In genomic region chr12:39048958-39049357, GRCm38 (mm10) we compare ENCODE assay signal across 9 mouse cellular contexts.
DNase-seq lines count a peak whose midpoint lies in the region; ATAC-seq and TF ChIP-seq lines count a peak whose summit lies in the region.
"Had no signal": no experiment of that assay in that cellular context is flagged by ENCODE, and none has a peak within 500 bp of the region (broad histone marks: within the 10 kb centered on the region; RNA-seq: fewer than 3 reads in every experiment).

No protein-coding gene starts in this region.

- no peak overlapping the region for H3K9ac ChIP-seq in heart, adult 2 months (ENCODE audit: low read depth, low read length)
- H3K9ac ChIP-seq in heart, embryonic 11.5 days (ENCODE audit: low read depth, low read length): no peak overlapping the region
- H3K9ac ChIP-seq in lung, postnatal 0 days (replicated peaks; ENCODE audit: low read depth): no peak overlapping the region
- H3K9ac ChIP-seq in stomach, postnatal 0 days (ENCODE audit: low read length): no peak overlapping the region
- no peak overlapping the region for H3K9ac ChIP-seq in midbrain, embryonic 11.5 days (ENCODE audit: low read length)

- no peak overlapping the region for H3K4me2 ChIP-seq in heart, embryonic 11.5 days
- no peak overlapping the region for H3K4me2 ChIP-seq in lung, postnatal 0 days (replicated peaks; ENCODE audit: low read depth, low read length)
- H3K4me2 ChIP-seq in stomach, postnatal 0 days (replicated peaks; ENCODE audit: low read depth): no peak overlapping the region
- H3K4me2 ChIP-seq in midbrain, embryonic 11.5 days: no peak overlapping the region

- peak; percentile 61 for TF ChIP-seq CTCF in heart, adult 2 months (IDR thresholded peaks at IDR 0.05)
- peak; percentile 47 for TF ChIP-seq CTCF in lung, postnatal 0 days (IDR thresholded peaks at IDR 0.05)
- peak; percentile 53; the same call in 1 of the 2 replicates for TF ChIP-seq CTCF in cerebellum, adult 2 months (IDR thresholded peaks at IDR 0.05; ENCODE audit: borderline replicate concordance, insufficient read depth, low read depth, low read length)
- TF ChIP-seq CTCF in stomach, postnatal 0 days (IDR thresholded peaks at IDR 0.05; ENCODE audit: low read depth): peak; percentile 54

- H3K79me2 ChIP-seq in heart, adult 2 months (replicated peaks; ENCODE audit: control insufficient read depth, insufficient read depth, low read length): no peaks in the 10 kb centered on the region

- H3K27ac ChIP-seq in heart, adult 2 months: no peak overlapping the region
- no peak overlapping the region for H3K27ac ChIP-seq in heart, embryonic 11.5 days (ENCODE audit: low read depth, low read length)
- H3K27ac ChIP-seq in lung, postnatal 0 days (ENCODE audit: low read length): no peak overlapping the region
- peak overlapping the region; percentile 89 for H3K27ac ChIP-seq in cerebellum, adult 2 months (ENCODE audit: insufficient read depth, low read length)
- H3K27ac ChIP-seq in stomach, postnatal 0 days (replicated peaks): no peak overlapping the region
- H3K27ac ChIP-seq in midbrain, embryonic 11.5 days (ENCODE audit: low read depth, low read length): no peak overlapping the region
- H3K27ac ChIP-seq: macrophage had no signal

- WGBS in heart, adult 2 months: 63% methylated on average over 1 of the region's 1 CpGs
- WGBS in heart, embryonic 11.5 days (ENCODE audit: insufficient replicate concordance): 65% methylated on average over 1 of the region's 1 CpGs
- WGBS in lung, postnatal 0 days: 83% methylated on average over 1 of the region's 1 CpGs
- WGBS in cerebellum, adult 2 months: 52% methylated on average over 1 of the region's 1 CpGs
- WGBS in stomach, postnatal 0 days: 84% methylated on average over 1 of the region's 1 CpGs
- 87% methylated on average over 1 of the region's 1 CpGs for WGBS in midbrain, embryonic 11.5 days

- no peaks in the 10 kb centered on the region for H3K36me3 ChIP-seq in heart, adult 2 months (ENCODE audit: control insufficient read depth, insufficient read depth, low read length)
- H3K36me3 ChIP-seq in heart, embryonic 11.5 days (ENCODE audit: control insufficient read depth, insufficient read depth, low read length): no peaks in the 10 kb centered on the region
- no peaks in the 10 kb centered on the region for H3K36me3 ChIP-seq in lung, postnatal 0 days (ENCODE audit: insufficient read depth, low read length)
- H3K36me3 ChIP-seq in stomach, postnatal 0 days (ENCODE audit: control insufficient read depth, insufficient read depth, low read length): no peaks in the 10 kb centered on the region
- H3K36me3 ChIP-seq in midbrain, embryonic 11.5 days (ENCODE audit: control insufficient read depth, insufficient read depth, low read length): no peaks in the 10 kb centered on the region

- H3K27me3 ChIP-seq in heart, adult 2 months (ENCODE audit: control insufficient read depth, insufficient read depth, low read length): no peaks in the 10 kb centered on the region
- H3K27me3 ChIP-seq in heart, embryonic 11.5 days (ENCODE audit: control insufficient read depth, insufficient read depth, low read length): no peaks in the 10 kb centered on the region
- H3K27me3 ChIP-seq in lung, postnatal 0 days (replicated peaks; ENCODE audit: insufficient read depth, low read length): no peaks in the 10 kb centered on the region
- no peaks in the 10 kb centered on the region for H3K27me3 ChIP-seq in cerebellum, adult 2 months (ENCODE audit: control insufficient read depth, insufficient read depth, low read length)
- no peaks in the 10 kb centered on the region for H3K27me3 ChIP-seq in stomach, postnatal 0 days (ENCODE audit: control insufficient read depth, insufficient read depth, low read length)
- no peaks in the 10 kb centered on the region for H3K27me3 ChIP-seq in midbrain, embryonic 11.5 days (ENCODE audit: control insufficient read depth, insufficient read depth, low read length)

- no peak overlapping the region for H3K4me3 ChIP-seq in heart, adult 2 months
- no peak overlapping the region for H3K4me3 ChIP-seq in heart, embryonic 11.5 days (ENCODE audit: low read depth, low read length)
- H3K4me3 ChIP-seq in lung, postnatal 0 days (ENCODE audit: low read depth, low read length): no peak overlapping the region
- H3K4me3 ChIP-seq in cerebellum, adult 2 months (replicated peaks; ENCODE audit: insufficient read depth, low read depth, low read length): no peak overlapping the region
- no peak overlapping the region for H3K4me3 ChIP-seq in stomach, postnatal 0 days (ENCODE audit: low read depth, low read length)
- no peak overlapping the region for H3K4me3 ChIP-seq in midbrain, embryonic 11.5 days (ENCODE audit: low read depth, low read length)

- intact Hi-C loops in heart, adult 2 months (cut with DNase I): loop anchor here (10.0 kb wide), 1 partner anchor 446 kb away; no protein-coding TSS in a partner anchor

- no peak for TF ChIP-seq POLR2A in heart, adult 2 months (IDR thresholded peaks at IDR 0.05; ENCODE audit: insufficient read depth, low read depth, low read length)
- TF ChIP-seq POLR2A in cerebellum, adult 2 months (IDR thresholded peaks at IDR 0.05; ENCODE audit: borderline replicate concordance, insufficient read depth, low read length): no peak

- H3K9me3 ChIP-seq in heart, embryonic 11.5 days (replicated peaks; ENCODE audit: control insufficient read depth, low read length): no peaks in the 10 kb centered on the region
- no peaks in the 10 kb centered on the region for H3K9me3 ChIP-seq in lung, postnatal 0 days (ENCODE audit: low read length)
- H3K9me3 ChIP-seq in stomach, postnatal 0 days (ENCODE audit: control insufficient read depth, low read length): no peaks in the 10 kb centered on the region
- no peaks in the 10 kb centered on the region for H3K9me3 ChIP-seq in midbrain, embryonic 11.5 days (ENCODE audit: control insufficient read depth, low read length)

- DNase-seq in heart, adult 2 months: peak in 1 of 2 experiments; percentile 1
- no peak for DNase-seq in lung, postnatal 0 days (ENCODE audit: low spot score)
- DNase-seq in lung, postnatal 36 days: no peak
- DNase-seq in cerebellum, adult 2 months: peak; percentile 62 to 74
- DNase-seq in stomach, postnatal 0 days (ENCODE audit: low spot score): no peak
- DNase-seq in midbrain, embryonic 11.5 days (ENCODE audit: low spot score, missing footprints): no peak
- no peak for DNase-seq in spleen, adult 12 weeks (ENCODE audit: low spot score)

- ATAC-seq in heart, embryonic 11.5 days (replicated peaks; ENCODE audit: insufficient number of reproducible peaks, low FRiP score, low TSS enrichment): no peak
- no peak for ATAC-seq in lung, postnatal 0 days
- ATAC-seq in stomach, postnatal 0 days (ENCODE audit: low FRiP score, low TSS enrichment): no peak
- ATAC-seq in midbrain, embryonic 11.5 days (ENCODE audit: low FRiP score): no peak

- H3K4me1 ChIP-seq in heart, adult 2 months (ENCODE audit: control insufficient read depth, insufficient read depth, low read length): no peaks in the 10 kb centered on the region
- H3K4me1 ChIP-seq in heart, embryonic 11.5 days (ENCODE audit: control insufficient read depth, insufficient read depth, low read length): no peaks in the 10 kb centered on the region
- no peaks in the 10 kb centered on the region for H3K4me1 ChIP-seq in lung, postnatal 0 days (ENCODE audit: insufficient read depth, low read depth, low read length)
- peaks cover 15% of the 10 kb centered on the region; the same call in 1 of the 2 replicates for H3K4me1 ChIP-seq in cerebellum, adult 2 months (ENCODE audit: control insufficient read depth, insufficient read depth, low read length)
- no peaks in the 10 kb centered on the region for H3K4me1 ChIP-seq in stomach, postnatal 0 days (replicated peaks; ENCODE audit: control insufficient read depth, insufficient read depth)
- no peaks in the 10 kb centered on the region for H3K4me1 ChIP-seq in midbrain, embryonic 11.5 days (ENCODE audit: control insufficient read depth, insufficient read depth, low read length)

- no peak for TF ChIP-seq EP300 in heart, adult 2 months (IDR thresholded peaks at IDR 0.05; ENCODE audit: insufficient read depth, low read depth, low read length)
- TF ChIP-seq EP300 in lung, postnatal 0 days (IDR thresholded peaks at IDR 0.05): no peak
- no peak for TF ChIP-seq EP300 in stomach, postnatal 0 days (optimal IDR thresholded peaks at IDR 0.05)

Comparison
In these comparisons a context has a peak if more than half of its experiments do, and no peak if none do; other contexts are left out.
1. DNase-seq: peak in cerebellum, adult 2 months (2 of 2); none in lung, postnatal 0 days (single experiment), lung, postnatal 36 days (single experiment), stomach, postnatal 0 days (single experiment), midbrain, embryonic 11.5 days (single experiment) and spleen, adult 12 weeks (single experiment).
2. Peak in every context shown above with its lines, with median percentiles within 50 percentile points of each other: CTCF ChIP-seq.